Mouse (Mus musculus): ENCODE measurements around the gene Disp2. TPM values are rescaled to one million over a fixed set of nuclear protein-coding genes. Genes with fewer than 3 reads are reported as not detected.

Disp2 gene
- total and polyA plus RNA-seq, 2 experiments from 2014 or later = 0.03 to 0.38 TPM

- TF ChIP-seq CTCF (IDR thresholded peaks at IDR 0.05; ENCODE audit: low read depth) (no peak), EP300 (IDR thresholded peaks at IDR 0.05; ENCODE audit: low read depth) (no peak)
- H3K27me3 ChIP-seq (ENCODE audit: control insufficient read depth, insufficient read depth, low read length) = no peaks in the 10 kb centered on the region
- DNase-seq (ENCODE audit: low spot score) = no peak
- WGBS = 36% methylated on average over 3 of the region's 3 CpGs
- H3K27ac ChIP-seq (ENCODE audit: low read depth) = no peak overlapping the region
- H3K4me2 ChIP-seq (ENCODE audit: low read depth, low read length) = no peak overlapping the region
- ATAC-seq (ENCODE audit: insufficient read depth, low read depth) = no peak
- peaks cover 9% of the 10 kb centered on the region; the same call in 1 of the 2 replicates for H3K4me1 ChIP-seq (ENCODE audit: control insufficient read depth, insufficient read depth)
- no peaks in the 10 kb centered on the region for H3K9me3 ChIP-seq (replicated peaks; ENCODE audit: control insufficient read depth, low read length)
- no peak overlapping the region for H3K9ac ChIP-seq (replicated peaks; ENCODE audit: low read depth, low read length)
- H3K36me3 ChIP-seq (replicated peaks; ENCODE audit: control insufficient read depth, insufficient read depth, low read length) = no peaks in the 10 kb centered on the region
- H3K4me3 ChIP-seq (ENCODE audit: low read depth, low read length) = no peak overlapping the region
Measured at GRCm38 (mm10) chr2:118740341-118740740, 39.2 kb upstream of the Disp2 start.

- Histone ChIP-seq H3K4me1 (ENCODE audit: control insufficient read depth, insufficient read depth) (peaks cover 9% of the 10 kb centered on the region; the same call in 1 of the 2 replicates), H3K9ac (replicated peaks; ENCODE audit: low read depth, low read length) (no peak overlapping the region), H3K4me3 (ENCODE audit: low read depth, low read length) (no peak overlapping the region), H3K36me3 (replicated peaks; ENCODE audit: control insufficient read depth, insufficient read depth, low read length) (no peaks in the 10 kb centered on the region), H3K4me2 (ENCODE audit: low read depth, low read length) (no peak overlapping the region), H3K9me3 (replicated peaks; ENCODE audit: control insufficient read depth, low read length) (no peaks in the 10 kb centered on the region), H3K27me3 (ENCODE audit: control insufficient read depth, insufficient read depth, low read length) (no peaks in the 10 kb centered on the region), H3K27ac (ENCODE audit: low read depth) (no peak overlapping the region)
- DNase-seq (ENCODE audit: low spot score) = no peak
- TF ChIP-seq CTCF (IDR thresholded peaks at IDR 0.05; ENCODE audit: low read depth) (no peak), EP300 (IDR thresholded peaks at IDR 0.05; ENCODE audit: low read depth) (no peak)
- WGBS = 59% methylated on average over 9 of the region's 9 CpGs
- ATAC-seq (ENCODE audit: insufficient read depth, low read depth) = no peak
Measured at GRCm38 (mm10) chr2:118741183-118741582, 38.3 kb upstream of the Disp2 start.

GRCm38 (mm10) chr2:118743261-118743943 lies 36.1 kb upstream of the Disp2 start:
- WGBS = 28% methylated on average over 8 of the region's 8 CpGs
- DNase-seq (ENCODE audit: low spot score) = peak; percentile 80
- no peak for ATAC-seq (ENCODE audit: insufficient read depth, low read depth)

GRCm38 (mm10) chr2:118744621-118745020 lies 34.9 kb upstream of the Disp2 start:
- Histone ChIP-seq H3K27me3 (ENCODE audit: control insufficient read depth, insufficient read depth, low read length) (no peaks in the 10 kb centered on the region), H3K4me3 (ENCODE audit: low read depth, low read length) (no peak overlapping the region; the same call in 1 of the 2 replicates), H3K9ac (replicated peaks; ENCODE audit: low read depth, low read length) (peak overlapping the region; percentile 97; the same call in 1 of the 2 replicates), H3K36me3 (replicated peaks; ENCODE audit: control insufficient read depth, insufficient read depth, low read length) (peaks cover 9% of the 10 kb centered on the region), H3K4me2 (ENCODE audit: low read depth, low read length) (peak overlapping the region; percentile 97; the same call in 1 of the 2 replicates), H3K4me1 (ENCODE audit: control insufficient read depth, insufficient read depth) (peaks cover 32% of the 10 kb centered on the region; the same call in 1 of the 2 replicates), H3K27ac (ENCODE audit: low read depth) (no peak overlapping the region), H3K9me3 (replicated peaks; ENCODE audit: control insufficient read depth, low read length) (no peaks in the 10 kb centered on the region)
- 37% methylated on average over 7 of the region's 7 CpGs for WGBS
- no peak for ATAC-seq (ENCODE audit: insufficient read depth, low read depth)
- no peak for TF ChIP-seq CTCF (IDR thresholded peaks at IDR 0.05; ENCODE audit: low read depth)
- no peak for TF ChIP-seq EP300 (IDR thresholded peaks at IDR 0.05; ENCODE audit: low read depth)
- DNase-seq (ENCODE audit: low spot score) = no peak

More at GRCm38 (mm10) chr2:118743261-118743943, 36.1 kb upstream of the Disp2 start:
- Histone ChIP-seq H3K36me3 (replicated peaks; ENCODE audit: control insufficient read depth, insufficient read depth, low read length) (peaks cover 1% of the 10 kb centered on the region; the same call in 1 of the 2 replicates), H3K9me3 (replicated peaks; ENCODE audit: control insufficient read depth, low read length) (no peaks in the 10 kb centered on the region), H3K27ac (ENCODE audit: low read depth) (no peak overlapping the region), H3K9ac (replicated peaks; ENCODE audit: low read depth, low read length) (no peak overlapping the region), H3K4me2 (ENCODE audit: low read depth, low read length) (no peak overlapping the region), H3K4me3 (ENCODE audit: low read depth, low read length) (no peak overlapping the region), H3K4me1 (ENCODE audit: control insufficient read depth, insufficient read depth) (peaks cover 23% of the 10 kb centered on the region; the same call in 1 of the 2 replicates), H3K27me3 (ENCODE audit: control insufficient read depth, insufficient read depth, low read length) (no peaks in the 10 kb centered on the region)
- no peak for TF ChIP-seq EP300 (IDR thresholded peaks at IDR 0.05; ENCODE audit: low read depth)
- peak; percentile 83 for TF ChIP-seq CTCF (IDR thresholded peaks at IDR 0.05; ENCODE audit: low read depth)

GRCm38 (mm10) chr2:118745232-118745884 lies 34.2 kb upstream of the Disp2 start, which contains the start of gene Inafm2:
Gene Inafm2, plus strand, starts transcription at chr2:118745758.
- peaks cover 9% of the 10 kb centered on the region for H3K36me3 ChIP-seq (replicated peaks; ENCODE audit: control insufficient read depth, insufficient read depth, low read length)
- ATAC-seq (ENCODE audit: insufficient read depth, low read depth) (peak; percentile 89), DNase-seq (ENCODE audit: low spot score) (peak; percentile 92)
- peak within 1 kb of the TSS; percentile 97 for H3K9ac ChIP-seq (replicated peaks; ENCODE audit: low read depth, low read length)
- peak within 1 kb of the TSS; percentile 93 for H3K4me3 ChIP-seq (ENCODE audit: low read depth, low read length)
- WGBS = under 1% methylated on average over 48 of the region's 57 CpGs
- no peaks in the 10 kb centered on the region for H3K27me3 ChIP-seq (ENCODE audit: control insufficient read depth, insufficient read depth, low read length)
- peaks cover 36% of the 10 kb centered on the region for H3K4me1 ChIP-seq (ENCODE audit: control insufficient read depth, insufficient read depth)
- H3K9me3 ChIP-seq (replicated peaks; ENCODE audit: control insufficient read depth, low read length) = no peaks in the 10 kb centered on the region
- H3K27ac ChIP-seq (ENCODE audit: low read depth) = peak within 1 kb of the TSS; percentile 92
- TF ChIP-seq CTCF (IDR thresholded peaks at IDR 0.05; ENCODE audit: low read depth) (no peak), EP300 (IDR thresholded peaks at IDR 0.05; ENCODE audit: low read depth) (no peak; the same call in 1 of the 2 replicates)
- peak within 1 kb of the TSS; percentile 97 for H3K4me2 ChIP-seq (ENCODE audit: low read depth, low read length)

Measured in heart, postnatal 0 days (tissue).